Mouse (Mus musculus) lung, postnatal 0 days (tissue): ENCODE data around the gene Inpp4a. TPM values are rescaled to one million over a fixed set of nuclear protein-coding genes. Genes with fewer than 3 reads are reported as not detected.
A peak's percentile ranks its signal among the peaks of the same experiment; 100 is the strongest.

ENCODE experiments used
- ATAC-seq: fragments of 200-750 bp; cut with Nextera tagmentation; 2 replicates; pipeline ENCODE4 v1.8.0; 2017; ENCODE audit warnings: moderate library complexity
- DNase-seq: peaks from one replicate; pipeline ENCODE4 v3.0.0-alpha.2; 2016; ENCODE audit warnings: low spot score
- H3K27ac ChIP-seq: fragments of 300-500 bp; sonication (generic); 2 replicates; pipeline ENCODE4 v1.5.1; 2014; ENCODE audit warnings: antibody characterized with exemption, mild to moderate bottlenecking, low read length, mixed read lengths
- H3K27me3 ChIP-seq: fragments of 300-500 bp; sonication (generic); replicated peaks from 2 replicates; pipeline ENCODE4 v1.6.1; 2014; ENCODE audit warnings: low read length, mixed read lengths; ENCODE audit not compliant: insufficient read depth
- H3K36me3 ChIP-seq: fragments of 300-500 bp; sonication (generic); 2 replicates; pipeline ENCODE4 v1.6.1; 2014; ENCODE audit warnings: low read length, mixed read lengths; ENCODE audit not compliant: insufficient read depth
- H3K4me1 ChIP-seq: fragments of 300-500 bp; sonication (generic); 2 replicates; pipeline ENCODE4 v1.6.1; 2014; ENCODE audit warnings: antibody characterized with exemption, low read depth, low read length, mixed read lengths; ENCODE audit not compliant: insufficient read depth
- H3K4me2 ChIP-seq: fragments of 300-500 bp; sonication (generic); replicated peaks from 2 replicates; pipeline ENCODE4 v1.6.1; 2014; ENCODE audit warnings: low read depth, mild to moderate bottlenecking, low read length, moderate library complexity, mixed read lengths
- H3K4me3 ChIP-seq: fragments of 300-500 bp; sonication (generic); 2 replicates; pipeline ENCODE4 v1.5.1; 2014; ENCODE audit warnings: low read depth, low read length
- H3K9ac ChIP-seq: fragments of 300-500 bp; sonication (generic); replicated peaks from 2 replicates; pipeline ENCODE4 v1.6.1; 2014; ENCODE audit warnings: low read depth, mild to moderate bottlenecking
- H3K9me3 ChIP-seq: fragments of 300-500 bp; sonication (generic); 2 replicates; pipeline ENCODE4 v1.6.1; 2016; ENCODE audit warnings: low read length, mixed read lengths
- CTCF ChIP-seq: IDR thresholded peaks from 2 replicates; pipeline ENCODE4 v1.5.1; 2016; ENCODE audit warnings: antibody characterized with exemption, mild to moderate bottlenecking
- EP300 ChIP-seq: IDR thresholded peaks from 2 replicates; pipeline ENCODE4 v1.6.1; 2016; ENCODE audit warnings: antibody characterized with exemption, mild to moderate bottlenecking, control low read depth
- WGBS: fragments of 180-500 bp; shearing (Covaris S2); extraction: QIAGEN DNeasy Blood & Tissue Kit; methylation state at CpG from one replicate; pipeline ENCODE4 v1.1.7; 2014; 5-methylcytosine and 5-hydroxymethylcytosine counted together
- polyA plus RNA-seq: library from polyadenylated mRNA; unstranded; fragments of >200 nt; fragmentation: Nextera tagmentation; extraction: Ambion mirVana; gene quantifications from 2 replicates; pipeline ENCODE4 v1.2.1, GENCODE M21; 2015

Gene Inpp4a
- polyA plus RNA-seq, 1 experiment from 2014 or later = 15.8 TPM

DNA sequence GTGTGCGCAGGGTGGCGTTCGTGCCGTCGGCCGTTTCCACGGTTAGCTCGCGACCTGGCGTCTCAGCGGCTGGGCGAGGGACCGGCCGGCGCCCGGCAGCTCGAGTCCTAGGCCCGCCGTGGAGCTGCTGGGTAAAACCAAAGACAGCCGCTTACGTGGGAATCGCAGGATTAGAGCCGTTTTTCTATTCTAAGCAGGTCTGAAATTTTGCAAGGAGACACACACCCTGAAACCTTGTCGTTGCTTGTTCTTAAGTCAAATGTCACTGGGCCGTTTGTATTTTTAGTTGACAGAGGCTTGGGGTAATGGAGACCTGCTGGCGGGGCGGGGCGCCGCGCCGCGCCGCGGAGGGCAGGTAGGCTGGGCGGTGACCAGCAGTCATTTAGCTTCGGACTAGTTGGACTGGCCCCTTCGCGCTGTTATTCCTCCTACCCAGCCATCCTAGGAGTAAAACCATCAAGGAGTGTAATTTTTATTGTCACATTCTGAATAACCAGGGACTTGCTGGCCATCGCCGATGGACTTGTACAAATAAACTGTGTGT is 130.7 kb downstream of the Inpp4a start:
- H3K4me2 ChIP-seq = peak overlapping the region; percentile 70
- no peaks in the 10 kb centered on the region for H3K9me3 ChIP-seq
- DNase-seq = peak; percentile 59
- no peaks in the 10 kb centered on the region for H3K27me3 ChIP-seq
- H3K27ac ChIP-seq = peak overlapping the region; percentile 84
- H3K9ac ChIP-seq = peak overlapping the region; percentile 96
- peak overlapping the region; percentile 80 for H3K4me3 ChIP-seq
- ATAC-seq = peak; percentile 61
- TF ChIP-seq EP300 = no peak
- no peak for TF ChIP-seq CTCF
- peaks cover 16% of the 10 kb centered on the region for H3K4me1 ChIP-seq
- 3% methylated on average over 38 of the region's 40 CpGs for WGBS
- H3K36me3 ChIP-seq = peaks cover 15% of the 10 kb centered on the region

DNA sequence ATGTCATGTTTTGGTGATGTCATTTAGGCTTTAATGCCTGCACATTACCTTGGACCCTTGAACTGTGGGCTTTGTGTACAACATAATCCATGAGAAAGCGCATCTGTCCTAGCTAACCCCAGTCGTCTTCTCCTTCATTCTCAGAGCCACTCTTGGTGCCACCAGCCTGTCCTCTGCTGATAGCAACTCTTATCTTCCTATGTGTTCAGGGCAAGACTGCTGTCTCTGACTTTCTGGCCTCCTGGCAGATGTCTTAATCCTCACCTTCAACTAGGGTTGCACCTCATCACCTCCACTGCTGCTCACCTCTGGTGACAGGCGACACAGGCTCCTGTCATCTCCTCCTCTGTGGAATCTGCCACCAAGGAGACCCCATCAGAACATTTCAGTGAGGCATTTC is 136.8 kb downstream of the Inpp4a start:
- peaks cover 4% of the 10 kb centered on the region; the same call in 1 of the 2 replicates for H3K4me1 ChIP-seq
- no peak overlapping the region for H3K9ac ChIP-seq
- H3K4me3 ChIP-seq = no peak overlapping the region
- no peak for TF ChIP-seq EP300
- TF ChIP-seq CTCF = no peak
- H3K4me2 ChIP-seq = no peak overlapping the region
- no peaks in the 10 kb centered on the region for H3K9me3 ChIP-seq
- ATAC-seq (no peak), DNase-seq (no peak)
- 89% methylated on average over 3 of the region's 3 CpGs for WGBS
- peaks cover 41% of the 10 kb centered on the region for H3K36me3 ChIP-seq
- H3K27ac ChIP-seq = no peak overlapping the region
- H3K27me3 ChIP-seq = no peaks in the 10 kb centered on the region

DNA sequence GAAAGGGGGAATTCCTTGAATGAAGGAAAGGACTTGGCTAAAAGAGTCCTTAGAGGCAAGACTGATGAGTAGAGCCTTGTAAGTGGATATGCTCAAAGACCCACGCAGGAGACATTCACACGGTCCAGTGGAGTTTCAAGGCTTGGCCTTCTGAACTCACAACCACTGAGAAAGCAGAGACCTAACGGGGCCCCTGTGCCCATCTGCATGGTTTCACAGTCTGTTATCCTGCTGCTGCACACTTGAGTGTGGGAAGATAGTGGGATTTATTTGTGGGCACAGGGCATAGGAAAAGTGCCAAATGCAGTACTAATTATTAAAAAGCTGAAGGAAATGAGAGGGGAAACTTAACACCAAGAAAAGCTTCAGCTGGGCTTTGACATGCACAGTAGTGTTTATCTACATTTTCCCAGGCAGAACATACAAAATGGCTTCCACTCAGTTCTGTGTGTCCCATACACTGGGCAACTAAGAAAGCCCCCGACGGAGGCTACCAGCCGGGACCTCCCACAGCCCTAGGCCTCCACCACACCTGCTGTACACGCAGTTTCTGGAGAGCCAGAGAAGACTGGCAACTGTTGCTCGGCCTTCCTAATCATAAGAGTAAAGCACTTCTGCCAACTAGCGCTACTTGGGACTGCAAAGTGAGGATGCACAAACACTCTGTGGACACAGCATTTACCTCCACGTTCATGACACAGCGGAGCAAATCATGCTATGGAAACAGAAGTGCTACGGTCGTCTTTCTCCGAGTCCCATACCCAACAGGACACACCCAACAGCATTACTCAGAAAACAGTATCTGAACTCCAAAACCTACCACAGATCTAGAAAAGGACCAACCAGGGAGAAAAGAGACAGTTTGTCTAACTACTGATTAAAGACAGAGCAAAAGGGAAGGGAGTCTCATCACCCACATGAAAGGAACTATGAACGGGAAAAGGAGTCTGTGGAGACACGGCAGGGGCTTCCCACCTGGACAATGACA is 143.5 kb downstream of the Inpp4a start:
- WGBS = 93% methylated on average over 16 of the region's 16 CpGs

DNA sequence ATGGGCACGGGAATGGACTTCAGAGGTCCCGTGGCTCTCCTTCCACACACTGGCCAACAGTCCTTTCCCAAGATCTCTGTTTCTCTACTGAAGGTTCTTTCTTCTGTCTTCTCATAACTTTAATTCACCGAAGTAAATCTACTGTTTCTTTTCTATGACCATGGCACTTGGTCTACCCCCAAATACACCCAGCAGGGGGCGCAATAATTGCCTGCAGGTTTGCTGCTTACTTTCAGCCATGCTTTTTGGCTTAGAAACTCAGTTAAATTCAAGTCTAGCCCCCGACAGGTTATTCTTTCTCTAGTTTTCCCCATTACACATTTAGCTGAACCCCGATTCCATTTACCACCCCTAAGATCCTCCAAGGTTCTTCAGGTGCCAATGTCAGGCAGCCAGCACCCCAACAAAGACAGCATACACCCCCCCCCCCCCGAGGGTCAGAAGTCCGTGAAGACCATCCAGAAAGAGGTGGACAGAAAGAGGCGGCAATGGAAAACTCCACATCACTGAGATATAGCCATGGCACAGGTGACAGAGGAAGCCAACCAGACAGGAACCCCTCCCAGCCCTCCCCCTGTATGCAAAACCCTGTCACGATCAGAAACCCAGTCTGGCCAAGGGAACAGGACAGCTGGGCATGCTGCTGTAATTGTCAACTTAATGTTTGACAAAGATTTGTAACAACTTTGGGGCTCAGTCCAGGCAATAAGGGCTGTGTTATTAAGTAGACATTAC is 148.9 kb downstream of the Inpp4a start:
- Histone ChIP-seq H3K4me1 (no peaks in the 10 kb centered on the region), H3K36me3 (no peaks in the 10 kb centered on the region), H3K9ac (no peak overlapping the region), H3K4me2 (no peak overlapping the region), H3K27me3 (no peaks in the 10 kb centered on the region), H3K9me3 (no peaks in the 10 kb centered on the region), H3K27ac (no peak overlapping the region), H3K4me3 (no peak overlapping the region)
- 77% methylated on average over 10 of the region's 10 CpGs for WGBS
- DNase-seq = peak; percentile 44
- ATAC-seq = no peak
- TF ChIP-seq EP300 (no peak), CTCF (peak; percentile 71)

More for the DNA sequence above, 143.5 kb downstream of the Inpp4a start:
- DNase-seq (no peak), ATAC-seq (no peak)
- no peak overlapping the region for H3K4me3 ChIP-seq
- H3K27ac ChIP-seq = no peak overlapping the region
- TF ChIP-seq EP300 (no peak), CTCF (no peak)
- no peak overlapping the region for H3K9ac ChIP-seq
- peaks cover 23% of the 10 kb centered on the region for H3K36me3 ChIP-seq
- H3K9me3 ChIP-seq = no peaks in the 10 kb centered on the region
- H3K27me3 ChIP-seq = no peaks in the 10 kb centered on the region
- H3K4me1 ChIP-seq = no peaks in the 10 kb centered on the region
- H3K4me2 ChIP-seq = no peak overlapping the region

DNA sequence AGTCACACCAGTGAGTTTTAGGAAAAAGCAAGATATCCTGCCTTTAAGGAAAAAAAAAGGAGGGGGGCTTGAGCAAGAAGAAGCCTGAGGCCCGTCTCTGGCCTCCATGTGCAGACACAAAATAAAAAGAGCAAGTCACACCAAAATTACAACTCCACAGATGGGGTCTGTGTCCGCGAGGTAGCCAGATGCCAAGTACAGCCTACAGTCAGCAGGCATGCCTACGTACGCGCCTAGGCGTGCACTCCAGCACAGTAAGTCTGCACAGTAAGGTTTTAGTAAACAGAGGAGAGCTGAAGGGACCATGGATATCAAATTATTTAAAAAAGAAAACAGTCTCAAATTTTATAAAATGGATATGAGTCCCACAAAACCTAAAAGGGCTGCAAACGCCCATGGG is 151.6 kb downstream of the Inpp4a start:
- H3K9me3 ChIP-seq = no peaks in the 10 kb centered on the region
- H3K27ac ChIP-seq = no peak overlapping the region
- no peak for DNase-seq
- TF ChIP-seq CTCF = no peak
- TF ChIP-seq EP300 = no peak
- no peaks in the 10 kb centered on the region for H3K4me1 ChIP-seq
- H3K36me3 ChIP-seq = no peaks in the 10 kb centered on the region
- no peak overlapping the region for H3K4me2 ChIP-seq
- ATAC-seq = no peak
- no peak overlapping the region for H3K9ac ChIP-seq
- H3K27me3 ChIP-seq = no peaks in the 10 kb centered on the region
- H3K4me3 ChIP-seq = no peak overlapping the region
- WGBS = 90% methylated on average over 8 of the region's 8 CpGs

DNA sequence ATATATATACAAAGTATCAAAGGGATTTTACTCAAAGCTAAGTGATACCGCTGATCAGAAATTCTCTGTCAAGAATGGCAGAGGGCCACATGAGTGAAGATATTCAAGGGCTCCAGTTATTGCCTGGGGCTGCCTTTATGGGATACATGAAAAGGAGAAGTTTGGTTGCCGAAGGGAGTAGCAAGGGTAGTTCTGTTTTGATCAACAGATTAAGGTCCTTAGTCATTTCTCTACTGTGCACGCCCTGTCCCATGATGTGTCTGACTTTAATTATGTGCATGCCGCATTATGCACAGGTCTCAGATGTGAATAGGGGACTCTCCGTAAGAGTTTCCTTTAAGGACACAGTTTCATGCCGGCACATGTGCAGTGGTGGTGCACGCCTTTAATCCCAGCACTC is 157.9 kb downstream of the Inpp4a start:
- Histone ChIP-seq H3K36me3 (0 out of 2 replicates have a peak, but pooled peaks cover 2% of the 10 kb centered on the region), H3K4me2 (no peak overlapping the region), H3K27ac (no peak overlapping the region), H3K4me3 (no peak overlapping the region), H3K27me3 (no peaks in the 10 kb centered on the region), H3K9me3 (no peaks in the 10 kb centered on the region), H3K4me1 (no peaks in the 10 kb centered on the region), H3K9ac (no peak overlapping the region)
- 86% methylated on average over 7 of the region's 7 CpGs for WGBS
- ATAC-seq = no peak
- TF ChIP-seq CTCF (no peak), EP300 (no peak)
- DNase-seq = no peak

Other genes with a start within 250 kb of the Inpp4a start
- not detected in 2 replicates for gene Cnga3, start 85.4 kb upstream of the Inpp4a start, polyA plus RNA-seq
- gene Coa5, start 130.2 kb downstream of the Inpp4a start, polyA plus RNA-seq = 23.8 and 24.1 TPM in 2 replicates
- gene Unc50, start 130.3 kb downstream of the Inpp4a start, polyA plus RNA-seq = 156 and 177 TPM in 2 replicates
- gene Mgat4a, start 241.2 kb downstream of the Inpp4a start, polyA plus RNA-seq = 5.4 and 6.0 TPM in 2 replicates